Mouse (Mus musculus): ENCODE data around the gene Dync1li1. TPM values are rescaled to one million over a fixed set of nuclear protein-coding genes. Genes with fewer than 3 reads are reported as not detected.

Dync1li1 gene
- total and polyA plus RNA-seq, 3 experiments = 38.1 to 57.0 (median 43.6) TPM

DNA sequence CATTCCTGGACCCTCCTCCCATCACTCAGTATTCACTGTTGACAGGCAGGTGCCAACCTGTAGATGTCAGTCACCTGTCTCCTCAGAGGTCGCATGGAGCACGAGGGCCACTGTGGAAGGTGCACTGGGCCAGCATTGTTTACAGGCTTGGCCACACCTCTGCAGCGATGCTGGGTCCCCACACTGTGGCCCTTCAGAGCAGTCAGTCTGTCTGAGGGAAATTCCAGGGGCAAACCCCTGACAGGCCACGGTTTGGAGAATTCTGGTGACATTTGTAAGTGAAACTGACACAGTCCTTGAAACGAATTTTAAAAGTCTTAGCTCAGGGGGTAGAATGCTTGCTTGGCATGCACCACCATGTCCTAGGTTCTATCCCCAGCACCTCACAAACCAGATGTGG is 71.8 kb downstream of the Dync1li1 start:
- H3K36me3 ChIP-seq (replicated peaks in 1 of 2; ENCODE audit: control insufficient read depth in 1 of 2, insufficient read depth in 1 of 2, low read length in 1 of 2) = peaks cover 19 to 47% of the 10 kb centered on the region in 2 experiments
- in situ Hi-C loops (cut with MboI; ENCODE audit: low pct_ligation_motif_present, low pct_unique_long_range_greater_than_20kb, low sequenced_read_pairs) = no loop called here

DNA sequence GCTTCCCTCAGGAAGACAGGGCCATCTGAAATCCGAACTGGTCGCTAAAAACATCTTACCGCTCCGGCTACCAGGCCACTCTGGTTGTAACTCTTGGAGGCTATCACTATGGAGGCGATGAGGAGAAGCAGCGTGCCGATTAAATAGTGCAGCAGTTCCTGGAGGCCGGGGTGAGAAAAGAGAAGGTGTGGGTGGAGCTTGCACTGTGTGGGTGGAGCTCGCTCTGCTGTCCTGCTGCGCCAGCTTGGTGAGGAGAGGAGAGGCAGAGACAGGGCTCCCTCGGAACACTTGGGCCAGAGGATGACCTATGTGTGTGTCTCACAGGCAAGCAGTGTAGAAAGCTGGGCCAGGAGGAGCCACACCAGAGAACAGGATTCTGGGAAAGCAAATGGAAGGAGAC is 73.3 kb downstream of the Dync1li1 start:
- no peak for DNase-seq (ENCODE audit: extremely low read depth)
- no peak for TF ChIP-seq MEF2A (IDR thresholded peaks at IDR 0.05; ENCODE audit: borderline replicate concordance, low read depth, low read length)
- TF ChIP-seq SIN3A (IDR thresholded peaks at IDR 0.05; ENCODE audit: low read length) = no peak
- no peak for TF ChIP-seq ZMIZ1 (IDR thresholded peaks at IDR 0.05; ENCODE audit: low read depth, low read length)
- no peak for TF ChIP-seq GABPA (IDR thresholded peaks at IDR 0.05; ENCODE audit: insufficient replicate concordance, low read depth, low read length)
- TF ChIP-seq POLR2AphosphoS2 (IDR thresholded peaks at IDR 0.05; ENCODE audit: low read depth, low read length) = no peak
- no peak for TF ChIP-seq MYC (IDR thresholded peaks at IDR 0.05; ENCODE audit: low read depth, low read length)
- TF ChIP-seq SMC3 (IDR thresholded peaks at IDR 0.05; ENCODE audit: low read depth, low read length) = no peak
- no peak for TF ChIP-seq MAFK (IDR thresholded peaks at IDR 0.05; ENCODE audit: insufficient replicate concordance, low read length)
- TF ChIP-seq CTCF (conservative IDR thresholded peaks at IDR 0.05 in 1 of 2, IDR thresholded peaks at IDR 0.05 in 1 of 2; ENCODE audit: low read depth in 2 of 2, low read length in 2 of 2) = no peak
- no peak for TF ChIP-seq CHD1 (IDR thresholded peaks at IDR 0.05; ENCODE audit: low read depth, low read length)
- TF ChIP-seq IRF4 (IDR thresholded peaks at IDR 0.05; ENCODE audit: low read depth, low read length) = no peak
- TF ChIP-seq PAX5 (IDR thresholded peaks at IDR 0.05; ENCODE audit: low read length) = no peak
- no peak for TF ChIP-seq NELFE (IDR thresholded peaks at IDR 0.05; ENCODE audit: low read depth, low read length)
- no peak for TF ChIP-seq ELF1 (IDR thresholded peaks at IDR 0.05; ENCODE audit: low read depth, low read length)
- H3K4me2 ChIP-seq (ENCODE audit: insufficient read depth, low read depth, poor library complexity, severe bottlenecking) = no peak overlapping the region
- peaks cover 28 to 53% of the 10 kb centered on the region in 2 experiments for H3K4me1 ChIP-seq (ENCODE audit: control insufficient read depth in 1 of 2, insufficient read depth in 2 of 2)
- no peaks in the 10 kb centered on the region for H3K27me3 ChIP-seq (replicated peaks)
- peak overlapping the region; percentile 11; the same call in 1 of the 2 replicates for H3K27ac ChIP-seq (ENCODE audit: insufficient read depth, low read depth)
- no peak overlapping the region for H3K9ac ChIP-seq (ENCODE audit: insufficient read depth, low read depth)
- peak overlapping the region in 1 of 3 experiments; percentile 33 for H3K4me3 ChIP-seq (replicated peaks in 1 of 3; ENCODE audit: low read depth in 2 of 3, low read length in 2 of 3, poor library complexity in 1 of 3)
- H3K9me3 ChIP-seq (replicated peaks; ENCODE audit: low read length) = no peaks in the 10 kb centered on the region
- in situ Hi-C loops (cut with MboI; ENCODE audit: low pct_ligation_motif_present, low pct_unique_long_range_greater_than_20kb, low sequenced_read_pairs) (no loop called here), dilution Hi-C loops (cut with MboI; ENCODE audit: extremely low pct_ligation_motif_present, extremely low pct_unique_long_range_greater_than_20kb, low sequenced_read_pairs) (no loop called here)
- H3K36me3 ChIP-seq (replicated peaks in 1 of 2; ENCODE audit: control insufficient read depth in 1 of 2, insufficient read depth in 1 of 2, low read length in 1 of 2) = peaks cover 15 to 45% of the 10 kb centered on the region in 2 experiments
- H3K79me2 ChIP-seq (replicated peaks; ENCODE audit: control insufficient read depth, extremely low read depth, insufficient read depth, poor library complexity, severe bottlenecking) = no peaks in the 10 kb centered on the region; the same call in 1 of the 2 replicates

More for the DNA sequence above, 71.8 kb downstream of the Dync1li1 start:
- TF ChIP-seq SIN3A (IDR thresholded peaks at IDR 0.05; ENCODE audit: low read length) (peak; percentile 50; the same call in 1 of the 2 replicates), POLR2AphosphoS2 (IDR thresholded peaks at IDR 0.05; ENCODE audit: low read depth, low read length) (no peak), EP300 (IDR thresholded peaks at IDR 0.05; ENCODE audit: low read length) (peak; percentile 40; the same call in 1 of the 2 replicates), MAX (IDR thresholded peaks at IDR 0.05; ENCODE audit: low read length) (peak; percentile 53; the same call in 1 of the 2 replicates), CHD2 (IDR thresholded peaks at IDR 0.05; ENCODE audit: low read length) (no peak), IRF4 (IDR thresholded peaks at IDR 0.05; ENCODE audit: low read depth, low read length) (peak; percentile 58), TBP (conservative IDR thresholded peaks at IDR 0.05; ENCODE audit: low read depth, low read length) (0 out of 2 replicates have a peak, but pooled peaks have one; percentile 42), MEF2A (IDR thresholded peaks at IDR 0.05; ENCODE audit: borderline replicate concordance, low read depth, low read length) (peak; percentile 70), JUND (conservative IDR thresholded peaks at IDR 0.05; ENCODE audit: low read depth, low read length) (no peak), MYC (IDR thresholded peaks at IDR 0.05; ENCODE audit: low read depth, low read length) (0 out of 2 replicates have a peak, but pooled peaks have one; percentile 14), TCF12 (IDR thresholded peaks at IDR 0.05; ENCODE audit: low read depth, low read length) (0 out of 2 replicates have a peak, but pooled peaks have one; percentile 58), USF1 (IDR thresholded peaks at IDR 0.05; ENCODE audit: low read depth, low read length) (no peak), ETS1 (conservative IDR thresholded peaks at IDR 0.05; ENCODE audit: low read depth, low read length) (peak; percentile 82), MXI1 (IDR thresholded peaks at IDR 0.05; ENCODE audit: low read depth, low read length) (peak; percentile 39; the same call in 1 of the 2 replicates), BHLHE40 (IDR thresholded peaks at IDR 0.05; ENCODE audit: low read depth, low read length) (peak; percentile 60), MAFK (IDR thresholded peaks at IDR 0.05; ENCODE audit: insufficient replicate concordance, low read length) (no peak)
- Histone ChIP-seq H3K4me2 (ENCODE audit: insufficient read depth, low read depth, poor library complexity, severe bottlenecking) (peak overlapping the region; percentile 10), H3K4me1 (ENCODE audit: control insufficient read depth in 1 of 2, insufficient read depth in 2 of 2) (peaks cover 28 to 58% of the 10 kb centered on the region in 2 experiments), H3K27me3 (replicated peaks) (no peaks in the 10 kb centered on the region), H3K9me3 (replicated peaks; ENCODE audit: low read length) (no peaks in the 10 kb centered on the region), H3K27ac (ENCODE audit: insufficient read depth, low read depth) (peak overlapping the region; percentile 74), H3K9ac (ENCODE audit: insufficient read depth, low read depth) (no peak overlapping the region), H3K4me3 (replicated peaks in 1 of 3; ENCODE audit: low read depth in 2 of 3, low read length in 2 of 3, poor library complexity in 1 of 3) (peak overlapping the region in 1 of 3 experiments; percentile 6), H3K79me2 (replicated peaks; ENCODE audit: control insufficient read depth, extremely low read depth, insufficient read depth, poor library complexity, severe bottlenecking) (no peaks in the 10 kb centered on the region; the same call in 1 of the 2 replicates)
- peak; percentile 50 for DNase-seq (ENCODE audit: extremely low read depth)
- dilution Hi-C loops (cut with MboI; ENCODE audit: extremely low pct_ligation_motif_present, extremely low pct_unique_long_range_greater_than_20kb, low sequenced_read_pairs) = no loop called here

All from CH12.LX (cell line).